Mouse (Mus musculus) cerebellum, adult (tissue): ENCODE results near the gene Serinc4.
"Not testable (repeated sequence)": the region's sequence is repeated elsewhere in the genome, so short reads cannot be mapped to it uniquely, and the experiment has no call there.

Experiments used
- ATAC-seq: cut with Nextera tagmentation; 2 replicates; pipeline ENCODE4 v1.9.2; 2017; ENCODE audit warnings: mild to moderate bottlenecking, moderate library complexity, mixed read lengths; ENCODE audit not compliant: insufficient number of reproducible peaks, low FRiP score, low TSS enrichment

The Serinc4 gene

DNA sequence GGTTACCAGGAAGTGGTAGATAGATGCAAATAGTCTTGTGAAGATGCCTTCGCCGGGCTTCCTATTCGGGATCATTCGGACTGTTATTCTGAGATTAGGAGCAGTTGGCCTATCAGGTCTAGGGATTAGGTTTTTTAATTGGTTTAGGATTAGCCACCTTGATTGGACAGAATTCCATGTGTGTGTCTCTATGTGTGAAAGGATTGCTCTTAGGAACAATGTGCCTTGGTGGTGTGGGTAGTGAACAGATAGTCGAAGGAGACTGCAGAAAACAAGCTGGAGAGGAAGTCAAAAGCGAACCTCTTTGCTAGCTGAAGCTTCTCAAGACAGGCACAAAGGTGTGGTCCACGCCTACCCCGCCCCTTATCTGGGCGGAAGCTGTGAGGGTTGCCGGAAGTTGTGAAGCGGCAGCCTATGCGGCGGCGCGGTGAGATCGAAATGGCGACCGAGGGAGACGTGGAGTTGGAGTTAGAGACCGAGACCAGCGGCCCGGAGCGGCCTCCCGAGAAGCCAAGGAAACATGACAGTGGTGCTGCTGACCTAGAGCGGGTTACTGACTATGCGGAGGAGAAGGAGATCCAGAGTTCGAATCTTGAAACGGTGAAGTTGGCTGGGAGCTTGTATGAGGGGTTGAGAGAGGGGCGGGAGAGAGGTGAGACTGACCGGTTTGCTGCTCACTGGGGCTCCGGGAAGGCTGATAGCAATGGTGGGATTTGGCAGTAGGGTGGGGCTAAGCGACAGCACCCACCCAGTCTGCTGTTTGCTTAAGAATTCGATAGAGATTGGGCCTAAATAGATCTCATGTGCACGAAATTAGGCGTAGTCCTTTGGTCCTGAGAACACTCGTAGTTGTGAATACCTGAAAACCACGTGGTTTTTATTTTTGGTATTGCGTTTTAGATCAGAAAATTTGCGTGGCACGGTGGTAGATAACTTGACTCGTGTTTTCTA lies at the start of gene Serinc4:
Serinc4 (minus strand) TSS at position 90 of the 951 bp plus-strand sequence.
- ATAC-seq = peak; percentile 88

DNA sequence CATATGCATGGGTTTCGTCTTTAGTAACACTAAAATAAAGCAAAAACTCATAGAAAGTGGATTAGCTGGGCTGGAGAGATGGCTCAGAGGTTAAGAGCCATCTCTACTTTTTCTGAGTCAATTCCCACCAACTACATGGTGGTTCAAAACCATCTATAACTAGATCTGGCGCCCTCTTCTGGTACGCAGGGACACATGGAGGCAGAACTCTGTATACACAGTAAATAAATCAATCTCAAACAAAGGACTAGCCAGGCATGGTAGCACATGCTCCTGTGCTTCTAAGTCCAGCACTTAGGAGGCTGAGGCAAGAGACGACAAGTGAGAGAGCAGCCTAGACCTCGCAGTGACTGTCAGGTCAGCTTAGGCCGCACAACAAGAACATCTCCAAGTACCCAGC lies 45.0 kb upstream of the Serinc4 start:
- not testable (repeated sequence) for ATAC-seq

DNA sequence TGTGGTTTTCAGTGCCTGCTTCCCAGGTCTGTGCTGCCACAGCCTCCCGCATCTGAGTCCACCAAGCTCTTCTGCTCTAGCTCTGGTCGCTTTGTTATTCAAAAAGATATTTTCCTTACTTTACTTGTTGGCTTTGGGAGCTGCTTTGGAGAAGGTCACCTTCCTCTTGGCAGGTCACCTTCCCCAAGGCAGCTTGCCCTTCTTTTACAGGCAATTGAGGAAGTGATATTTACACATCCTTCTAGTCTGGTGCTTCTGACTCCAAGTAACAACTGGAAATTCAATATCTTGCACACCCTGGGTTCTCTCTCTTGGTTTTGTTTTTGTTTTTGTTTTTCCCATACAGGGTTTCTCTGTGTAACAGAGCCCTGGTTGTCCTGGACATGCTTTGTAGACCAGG lies 27.8 kb upstream of the Serinc4 start:
- not testable (repeated sequence) for ATAC-seq

DNA sequence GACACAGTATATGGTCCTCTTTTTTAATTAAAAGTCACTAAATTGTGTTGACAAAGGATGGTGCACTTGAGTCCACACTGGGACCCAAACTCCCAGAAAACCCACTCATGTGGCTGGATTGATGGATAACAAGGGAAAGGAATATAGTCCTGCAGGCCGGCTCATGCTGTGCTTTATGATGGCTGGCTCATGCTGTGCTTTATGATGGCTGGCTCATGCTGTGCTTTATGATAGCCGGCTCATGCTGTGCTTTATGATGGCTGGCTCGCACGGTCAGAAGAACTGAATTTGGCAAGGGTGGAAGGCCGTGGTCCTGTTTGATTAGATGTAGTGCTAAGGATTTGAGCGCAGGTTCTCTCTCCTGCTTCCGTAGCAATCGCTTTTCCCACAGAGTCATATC lies 27.0 kb upstream of the Serinc4 start:
- ATAC-seq = no peak

DNA sequence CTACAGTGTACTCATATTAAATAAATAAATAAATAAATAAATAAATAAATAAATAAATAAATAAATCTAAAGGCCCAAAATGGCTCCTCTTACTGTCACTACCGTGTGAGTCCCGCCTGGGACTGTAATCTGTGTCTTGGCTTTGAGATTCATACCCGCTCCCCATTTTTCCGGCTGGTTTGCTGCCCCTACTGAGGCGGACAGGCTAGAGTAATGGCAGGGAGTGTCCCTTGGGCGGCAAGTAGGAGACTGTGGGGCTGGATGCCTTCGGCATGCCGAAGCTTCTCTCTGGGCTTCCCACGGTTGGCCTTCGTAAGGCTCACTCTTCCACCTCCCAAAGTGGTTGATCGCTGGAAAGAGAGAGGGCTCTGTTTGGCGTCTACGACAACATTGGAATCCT lies 24.3 kb upstream of the Serinc4 start:
- not testable (repeated sequence) for ATAC-seq

DNA sequence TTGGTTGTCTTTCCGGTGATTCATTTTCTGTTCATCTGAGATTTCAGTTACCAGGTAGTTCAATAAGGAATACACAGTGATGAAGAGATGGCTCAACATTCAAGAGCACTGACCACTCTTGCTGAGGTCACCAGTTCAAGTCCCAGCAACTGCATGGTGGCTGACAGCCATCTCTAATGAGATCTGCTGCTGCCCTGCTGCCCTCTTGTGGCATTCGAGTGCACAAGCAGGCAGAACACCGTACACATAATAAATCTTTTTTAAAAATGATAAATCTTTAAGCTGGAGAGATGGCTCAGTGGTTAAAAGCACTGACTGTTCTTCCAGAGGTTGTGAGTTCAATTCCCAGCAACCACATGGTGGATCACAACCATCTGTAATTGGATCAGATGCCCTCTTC lies 23.9 kb upstream of the Serinc4 start:
- ATAC-seq = no peak

DNA sequence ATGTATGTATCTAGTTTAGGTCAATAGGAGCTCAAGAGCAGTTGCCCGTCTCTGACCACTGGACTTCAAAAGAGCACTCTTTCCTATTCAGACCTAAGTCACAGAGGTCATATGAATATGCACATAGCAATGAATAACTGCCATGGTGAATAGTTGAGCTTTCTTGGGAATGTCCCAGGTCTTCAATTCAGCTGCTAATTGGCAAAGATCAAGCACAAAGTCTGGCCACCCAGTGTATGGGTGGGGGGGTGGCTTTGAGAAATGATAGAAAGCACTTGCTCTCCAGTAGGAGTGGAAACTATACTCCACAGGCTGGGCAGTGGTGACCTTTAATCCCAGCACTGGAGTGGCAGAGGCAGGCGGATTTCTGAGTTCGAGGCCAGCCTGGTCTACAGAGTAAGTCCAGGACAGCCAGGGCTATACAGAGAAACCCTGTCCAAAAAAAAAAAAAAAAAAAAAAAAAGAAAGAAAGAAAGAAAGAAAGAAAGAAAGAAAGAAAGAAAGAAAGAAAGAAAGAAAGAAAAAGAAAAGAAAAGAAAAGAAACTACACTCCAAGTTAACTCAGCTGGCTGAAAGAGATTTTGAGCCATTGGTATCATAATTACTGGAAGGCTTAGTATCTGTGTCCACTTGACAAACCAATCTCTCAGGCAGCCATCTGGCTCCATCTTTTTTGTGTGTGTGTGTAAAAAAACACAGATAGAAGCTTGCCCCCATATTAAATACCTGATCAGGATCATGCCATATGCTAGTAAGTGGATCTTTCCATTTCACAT lies 21.1 kb upstream of the Serinc4 start:
- no peak for ATAC-seq

DNA sequence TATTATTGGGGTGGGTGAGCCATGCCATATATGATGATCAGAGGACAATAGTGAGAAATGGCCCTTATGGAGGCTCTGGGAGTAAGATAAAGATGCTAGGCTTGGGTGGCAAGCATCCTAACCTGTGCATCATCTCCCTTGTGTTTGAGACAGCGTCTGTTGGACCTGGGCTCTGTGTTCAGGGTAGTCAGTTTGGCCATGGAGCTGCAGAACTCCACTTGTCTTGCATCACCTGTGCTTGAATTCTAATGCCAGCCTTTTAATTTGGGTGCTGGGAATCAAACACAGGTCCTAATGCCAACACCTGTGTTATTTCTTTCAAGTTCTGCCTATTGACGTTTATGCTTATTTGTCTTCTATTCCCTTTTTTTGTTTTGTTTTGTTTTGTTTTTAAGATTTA lies 18.7 kb upstream of the Serinc4 start:
- not testable (repeated sequence) for ATAC-seq

DNA sequence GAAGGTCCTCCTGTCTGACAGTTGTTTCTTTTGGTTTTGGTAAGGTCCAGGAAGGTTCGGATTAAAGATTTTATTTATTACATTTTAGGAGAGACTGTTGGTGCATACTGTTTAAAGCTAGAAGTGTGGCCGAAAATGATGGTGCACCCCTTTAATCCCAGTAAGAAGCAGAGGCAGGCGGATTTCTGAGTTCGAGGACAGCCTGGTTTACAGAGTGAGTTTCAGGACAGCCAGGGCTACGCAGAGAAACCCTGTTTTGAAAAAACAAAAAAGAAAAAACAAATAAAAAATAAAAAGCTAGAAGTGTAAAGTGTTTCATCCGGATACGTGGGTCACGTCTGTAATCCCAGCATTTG lies 17.6 kb upstream of the Serinc4 start:
- ATAC-seq = no peak

DNA sequence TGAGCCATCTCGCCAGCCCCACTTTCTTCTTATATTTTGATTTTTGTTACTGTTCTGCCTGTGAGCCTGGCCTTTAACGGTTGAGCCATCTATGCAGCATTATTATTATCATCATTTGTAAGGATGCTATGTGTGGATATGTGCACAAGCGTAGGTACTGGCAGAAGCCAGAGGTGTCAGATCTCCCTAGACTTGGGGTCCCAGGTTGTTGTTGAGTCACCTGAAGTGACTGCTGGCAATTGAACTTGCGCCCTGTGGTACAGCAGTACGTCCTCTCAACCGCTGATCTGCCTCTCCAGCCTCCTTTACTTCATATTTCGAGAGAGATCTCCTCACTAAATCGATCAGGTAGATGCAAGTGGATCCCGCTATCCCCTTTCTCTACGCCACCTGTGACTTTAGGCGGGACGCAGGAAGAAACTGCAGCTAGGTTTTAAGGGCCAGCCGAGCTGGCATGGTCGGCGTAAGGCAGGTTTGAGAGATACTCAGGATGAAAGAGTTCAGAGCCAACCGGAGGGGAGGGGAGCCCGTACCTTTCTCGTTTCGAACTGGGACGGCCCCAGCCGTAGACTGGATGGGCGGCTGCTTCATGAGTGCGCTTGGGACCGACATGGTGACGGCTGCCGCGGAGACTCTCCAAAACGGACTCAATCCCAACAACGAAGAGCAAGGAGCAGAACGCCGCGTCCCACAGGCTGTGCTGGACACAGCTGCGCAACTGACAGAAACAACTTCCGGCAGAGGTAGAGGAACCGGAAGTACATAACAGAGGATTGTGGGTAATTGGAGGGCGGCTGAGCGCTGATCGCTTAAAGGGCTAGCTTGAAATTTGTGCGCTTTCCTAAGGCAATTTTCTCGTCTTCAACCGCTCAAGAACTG lies 17.0 kb upstream of the Serinc4 start, which contains the start of gene Mfap1b:
Mfap1b (minus strand) TSS at position 767 of the 879 bp plus-strand sequence.
- ATAC-seq = peak; percentile 93

DNA sequence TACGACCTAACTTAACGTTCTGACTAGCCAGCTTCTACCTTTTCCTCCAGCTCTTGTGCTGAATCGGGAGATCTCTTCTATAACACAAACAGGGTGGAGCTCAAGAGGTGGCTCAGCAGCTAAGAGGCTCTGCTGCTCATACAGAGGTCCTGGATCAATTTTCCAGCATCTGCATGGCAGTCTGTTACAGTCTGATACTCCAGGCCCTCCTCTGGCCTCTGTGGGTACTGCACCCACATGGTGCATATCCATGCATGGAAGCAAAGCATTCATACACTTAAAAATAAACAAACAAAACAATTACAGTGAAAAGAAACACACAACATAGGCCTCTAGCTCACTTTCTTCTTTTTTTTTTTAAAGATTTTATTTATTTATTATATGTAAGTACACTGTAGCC lies 16.2 kb upstream of the Serinc4 start:
- not testable (repeated sequence) for ATAC-seq

DNA sequence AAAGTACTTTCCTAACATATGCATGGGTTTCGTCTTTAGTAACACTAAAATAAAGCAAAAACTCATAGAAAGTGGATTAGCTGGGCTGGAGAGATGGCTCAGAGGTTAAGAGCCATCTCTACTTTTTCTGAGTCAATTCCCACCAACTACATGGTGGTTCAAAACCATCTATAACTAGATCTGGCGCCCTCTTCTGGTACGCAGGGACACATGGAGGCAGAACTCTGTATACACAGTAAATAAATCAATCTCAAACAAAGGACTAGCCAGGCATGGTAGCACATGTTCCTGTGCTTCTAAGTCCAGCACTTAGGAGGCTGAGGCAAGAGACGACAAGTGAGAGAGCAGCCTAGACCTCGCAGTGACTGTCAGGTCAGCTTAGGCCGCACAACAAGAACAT lies 12.4 kb upstream of the Serinc4 start:
- ATAC-seq = not testable (repeated sequence)

DNA sequence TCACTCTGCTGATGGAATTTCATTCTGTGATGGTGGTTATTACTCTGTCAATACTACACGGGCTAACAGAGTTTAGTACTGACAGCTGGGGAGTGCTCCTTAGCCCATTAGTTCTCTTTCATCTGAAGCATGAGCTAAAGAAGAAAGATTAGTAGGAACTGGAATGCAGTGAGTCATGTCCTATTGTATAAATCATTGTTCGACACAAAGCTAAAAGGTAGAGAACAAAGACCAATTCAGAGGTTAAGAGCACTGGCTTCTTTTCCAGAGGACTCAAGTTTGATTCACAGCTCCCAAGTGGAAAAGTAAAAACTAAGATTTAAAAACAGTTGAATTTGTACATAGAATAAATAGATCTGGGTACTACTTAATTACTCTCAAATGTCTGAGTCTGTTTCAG lies 3.5 kb upstream of the Serinc4 start:
- ATAC-seq = no peak

DNA sequence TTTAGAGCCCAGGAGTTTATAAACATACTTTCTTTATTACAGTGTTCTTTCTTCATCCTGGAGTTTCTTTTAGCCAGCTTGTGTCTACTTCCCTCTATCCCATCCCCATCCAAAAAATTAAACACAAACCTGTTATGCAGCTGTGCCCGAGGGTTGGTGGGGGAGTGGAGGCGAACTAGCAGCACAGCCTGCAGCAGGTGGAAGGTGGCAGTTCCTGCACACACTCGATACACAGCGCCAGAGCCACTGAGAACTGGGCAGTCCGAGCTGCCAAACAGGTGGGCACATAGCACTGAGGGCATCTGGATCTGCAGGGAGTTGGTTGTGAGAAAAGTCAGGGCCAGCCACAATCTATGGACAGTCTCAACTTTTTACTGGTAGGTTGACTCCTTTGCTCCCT lies 1.0 kb downstream of the Serinc4 start:
- ATAC-seq = no peak

DNA sequence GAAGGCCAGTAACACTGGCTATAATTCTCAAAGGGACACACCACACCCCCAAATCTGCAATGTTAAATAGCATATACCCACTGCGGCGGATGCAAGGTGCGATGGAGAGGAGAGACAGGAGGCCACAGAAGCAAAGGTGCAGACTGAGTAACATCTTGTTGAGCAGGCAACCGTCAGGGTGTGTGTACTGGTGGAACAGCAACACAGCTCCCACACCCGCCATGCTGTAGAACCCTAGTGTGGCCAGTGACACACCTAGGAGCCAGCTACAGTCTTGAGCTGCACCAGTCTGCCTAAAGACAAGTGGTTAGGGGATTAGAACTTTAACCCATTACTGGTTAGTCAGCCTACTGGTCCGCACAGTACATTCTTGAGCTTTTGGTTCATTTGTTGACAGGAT lies 2.7 kb downstream of the Serinc4 start:
- no peak for ATAC-seq

DNA sequence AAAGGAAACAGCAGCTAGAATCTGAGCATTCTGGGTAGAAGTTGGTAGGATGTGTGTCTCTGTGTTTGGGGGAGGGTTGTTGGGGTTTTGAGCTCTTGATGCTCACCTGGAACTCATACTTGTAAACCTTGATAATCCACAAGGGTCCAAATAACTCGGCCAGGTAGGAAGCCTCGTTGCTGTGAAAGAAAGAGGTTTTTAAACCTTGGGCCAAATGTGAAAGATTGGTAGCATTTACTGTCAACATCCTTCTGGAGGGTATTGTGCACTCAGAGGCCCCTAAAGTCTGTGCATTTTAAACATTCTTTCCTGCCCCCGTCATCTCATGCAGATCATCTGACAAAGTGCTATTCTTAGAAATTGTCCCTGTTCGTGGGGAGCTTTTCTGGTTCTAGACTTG lies 3.6 kb downstream of the Serinc4 start, which contains the start of gene Hypk:
Hypk (plus strand) TSS at position 301 of the 400 bp plus-strand sequence.
- no peak for ATAC-seq

DNA sequence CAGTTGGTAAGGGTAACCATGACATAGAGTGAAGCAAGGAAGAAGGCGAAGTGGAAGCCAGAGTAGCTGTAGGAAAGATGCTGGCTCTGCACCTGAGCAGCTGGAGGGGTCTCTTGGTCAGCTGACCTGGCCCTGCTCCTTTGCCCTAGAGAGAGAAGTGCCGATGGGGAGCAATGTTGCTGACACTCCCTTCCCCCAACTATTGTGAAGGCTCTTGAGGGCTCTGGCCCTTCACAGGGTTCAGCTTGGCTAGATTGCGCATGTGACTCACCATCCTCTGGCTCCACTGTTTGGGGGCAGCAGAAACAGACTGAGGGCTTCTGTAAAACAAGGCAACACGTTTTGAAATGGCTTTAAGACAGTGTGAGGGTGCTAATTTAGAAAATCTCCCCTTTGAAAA lies 4.2 kb downstream of the Serinc4 start:
- ATAC-seq = no peak

DNA sequence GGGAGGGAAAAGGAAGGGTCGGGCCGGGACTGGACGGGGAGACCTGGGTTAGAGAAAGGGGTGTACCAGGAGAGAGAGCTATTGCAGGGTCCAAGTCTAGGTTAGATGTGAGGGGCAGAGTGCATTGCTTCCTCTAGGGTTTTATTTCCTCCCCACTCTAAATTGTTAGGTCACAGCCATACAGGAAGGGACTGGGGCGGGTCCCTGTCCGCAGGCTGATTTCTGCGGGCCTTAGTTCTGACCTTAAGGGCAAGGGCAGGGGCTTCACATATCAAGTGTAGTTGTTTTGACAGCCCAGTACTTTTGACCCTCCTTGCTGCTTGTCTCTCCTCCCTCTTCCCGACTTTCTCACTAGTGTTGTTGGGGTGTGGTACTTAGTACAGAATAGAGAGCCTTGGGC lies 6.5 kb downstream of the Serinc4 start:
- ATAC-seq = no peak

DNA sequence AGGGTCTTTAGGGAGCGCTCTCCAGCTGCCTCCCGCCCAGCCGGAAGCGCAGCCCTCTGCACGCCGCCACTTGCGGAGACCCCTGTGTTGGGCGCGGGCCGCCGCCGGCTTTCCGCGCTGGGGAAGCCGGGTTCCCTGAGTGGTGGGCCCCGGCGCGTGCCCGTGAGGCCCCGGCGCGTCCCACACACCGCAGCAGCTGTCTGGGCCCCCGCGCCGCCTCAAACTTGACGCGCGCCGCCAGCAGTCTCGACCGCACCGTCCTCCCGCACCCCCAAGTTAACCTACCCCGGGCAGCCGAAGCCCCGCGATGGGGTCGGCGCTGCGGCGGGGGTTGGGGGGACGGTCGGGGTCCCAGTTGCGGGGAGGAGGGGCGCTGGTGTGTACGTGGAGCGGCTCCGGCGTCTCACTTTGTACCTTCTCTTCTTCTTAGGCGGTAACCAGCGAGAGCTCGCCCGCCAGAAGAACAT lies 7.0 kb downstream of the Serinc4 start:
- 0 out of 2 replicates have a peak, but pooled peaks have one; percentile 3 for ATAC-seq
